ENCODE assay signal across 10 mouse cellular contexts in genomic region chr3:135607660-135608473, GRCm38 (mm10).
A peak's percentile ranks its signal among the peaks of the same experiment; 100 is the strongest.
DNase-seq lines count a peak whose midpoint lies in the region; ATAC-seq and TF ChIP-seq lines count a peak whose summit lies in the region.
"Had no signal": no experiment of that assay in that cellular context is flagged by ENCODE, and none has a peak within 500 bp of the region (broad histone marks: within the 10 kb centered on the region; RNA-seq: fewer than 3 reads in every experiment).

No protein-coding gene starts in this region.

- peak overlapping the region; percentile 68 for H3K4me3 ChIP-seq in gastrocnemius, adult 2 months
- 0 out of 2 replicates have a peak overlapping the region, but pooled peaks have one; percentile 22 for H3K4me3 ChIP-seq in heart, embryonic 10.5 days
- H3K4me3 ChIP-seq in lung, embryonic 14.5 days (ENCODE audit: low read depth, low read length): peak overlapping the region; percentile 5; the same call in 1 of the 2 replicates
- no peak overlapping the region for H3K4me3 ChIP-seq in hindbrain, postnatal 0 days (ENCODE audit: low read length)
- H3K4me3 ChIP-seq in forebrain, embryonic 13.5 days: no peak overlapping the region
- H3K4me3 ChIP-seq: limb, embryonic 13.5 days had no signal

- no peaks in the 10 kb centered on the region for H3K9me3 ChIP-seq in heart, embryonic 10.5 days
- no peaks in the 10 kb centered on the region for H3K9me3 ChIP-seq in lung, embryonic 14.5 days (ENCODE audit: low read depth, low read length)
- H3K9me3 ChIP-seq in hindbrain, postnatal 0 days (ENCODE audit: low read length): no peaks in the 10 kb centered on the region
- no peaks in the 10 kb centered on the region for H3K9me3 ChIP-seq in forebrain, embryonic 13.5 days (replicated peaks)
- H3K9me3 ChIP-seq: limb, embryonic 13.5 days had no signal

- peak overlapping the region; percentile 27; the same call in 1 of the 2 replicates for H3K4me2 ChIP-seq in lung, embryonic 14.5 days
- no peak overlapping the region for H3K4me2 ChIP-seq in hindbrain, postnatal 0 days (ENCODE audit: low read depth, low read length)
- H3K4me2 ChIP-seq in forebrain, embryonic 13.5 days: no peak overlapping the region
- H3K4me2 ChIP-seq: limb, embryonic 13.5 days had no signal

- intact Hi-C loops in gastrocnemius, adult 2 months (cut with DNase I): no loop called here
- intact Hi-C loops in gastrocnemius, postnatal 36 days (cut with DNase I): no loop called here

- peak; percentile 30 for DNase-seq in gastrocnemius, adult 2 months
- no peak for DNase-seq in gastrocnemius, postnatal 36 days
- DNase-seq in heart, embryonic 10.5 days (ENCODE audit: low spot score): no peak
- DNase-seq in lung, embryonic 14.5 days: no peak
- DNase-seq in spleen, postnatal 36 days (ENCODE audit: low spot score in 2 of 2): peak; percentile 70 to 74
- DNase-seq in hindbrain, postnatal 0 days (ENCODE audit: low spot score): no peak
- no peak for DNase-seq in gastrocnemius, adult 18-20 months (ENCODE audit: low spot score)
- DNase-seq: cerebellum, adult 11 months had no signal

- peak overlapping the region; percentile 70 for H3K27ac ChIP-seq in gastrocnemius, adult 2 months
- H3K27ac ChIP-seq in heart, embryonic 10.5 days: peak overlapping the region; percentile 82
- H3K27ac ChIP-seq in lung, embryonic 14.5 days (ENCODE audit: low read depth): peak overlapping the region; percentile 51; the same call in 1 of the 2 replicates
- no peak overlapping the region for H3K27ac ChIP-seq in hindbrain, postnatal 0 days
- no peak overlapping the region for H3K27ac ChIP-seq in forebrain, embryonic 13.5 days
- H3K27ac ChIP-seq: limb, embryonic 13.5 days had no signal

- WGBS in heart, embryonic 10.5 days: 74% methylated on average over 24 of the region's 24 CpGs
- WGBS in lung, embryonic 14.5 days: 71% methylated on average over 24 of the region's 24 CpGs
- WGBS in hindbrain, postnatal 0 days: 92% methylated on average over 24 of the region's 24 CpGs
- WGBS in forebrain, embryonic 13.5 days: 95% methylated on average over 24 of the region's 24 CpGs

- peaks cover 76% of the 10 kb centered on the region for H3K36me3 ChIP-seq in heart, embryonic 10.5 days
- H3K36me3 ChIP-seq in lung, embryonic 14.5 days (ENCODE audit: insufficient read depth): peaks cover 62% of the 10 kb centered on the region
- peaks cover 33% of the 10 kb centered on the region for H3K36me3 ChIP-seq in hindbrain, postnatal 0 days (ENCODE audit: insufficient read depth, low read length)
- H3K36me3 ChIP-seq in forebrain, embryonic 13.5 days (ENCODE audit: poor library complexity, severe bottlenecking): peaks cover 46% of the 10 kb centered on the region

- TF ChIP-seq CTCF in gastrocnemius, adult 2 months (IDR thresholded peaks at IDR 0.05): no peak
- TF ChIP-seq CTCF in lung, embryonic 14.5 days (IDR thresholded peaks at IDR 0.05; ENCODE audit: low read depth): no peak
- TF ChIP-seq CTCF in hindbrain, postnatal 0 days (IDR thresholded peaks at IDR 0.05; ENCODE audit: low read depth): no peak

- H3K4me1 ChIP-seq in heart, embryonic 10.5 days: peaks cover 50% of the 10 kb centered on the region
- peaks cover 6% of the 10 kb centered on the region; the same call in 1 of the 2 replicates for H3K4me1 ChIP-seq in lung, embryonic 14.5 days (ENCODE audit: insufficient read depth)
- no peaks in the 10 kb centered on the region for H3K4me1 ChIP-seq in hindbrain, postnatal 0 days (ENCODE audit: insufficient read depth, low read length)
- no peaks in the 10 kb centered on the region for H3K4me1 ChIP-seq in forebrain, embryonic 13.5 days

- H3K9ac ChIP-seq in lung, embryonic 14.5 days: no peak overlapping the region
- no peak overlapping the region for H3K9ac ChIP-seq in hindbrain, postnatal 0 days (replicated peaks; ENCODE audit: low read length)
- no peak overlapping the region for H3K9ac ChIP-seq in forebrain, embryonic 13.5 days
- H3K9ac ChIP-seq: limb, embryonic 13.5 days had no signal

- ATAC-seq in lung, embryonic 14.5 days (ENCODE audit: insufficient read depth): no peak
- ATAC-seq in hindbrain, postnatal 0 days: no peak
- no peak for ATAC-seq in forebrain, embryonic 13.5 days

- no peaks in the 10 kb centered on the region for H3K27me3 ChIP-seq in heart, embryonic 10.5 days (ENCODE audit: insufficient read depth, poor library complexity, severe bottlenecking)
- no peaks in the 10 kb centered on the region for H3K27me3 ChIP-seq in lung, embryonic 14.5 days (ENCODE audit: insufficient read depth, low read length)
- H3K27me3 ChIP-seq in hindbrain, postnatal 0 days (ENCODE audit: insufficient read depth, low read length): no peaks in the 10 kb centered on the region
- no peaks in the 10 kb centered on the region for H3K27me3 ChIP-seq in forebrain, embryonic 13.5 days
- H3K27me3 ChIP-seq: limb, embryonic 13.5 days had no signal

Comparison
In these comparisons a context has a peak if more than half of its experiments do, and no peak if none do; other contexts are left out.
1. DNase-seq: peak in gastrocnemius, adult 2 months (single experiment) and spleen, postnatal 36 days (2 of 2); none in gastrocnemius, postnatal 36 days (0 of 2), heart, embryonic 10.5 days (single experiment), lung, embryonic 14.5 days (single experiment), hindbrain, postnatal 0 days (single experiment) and gastrocnemius, adult 18-20 months (single experiment).
2. H3K27ac ChIP-seq: peak in gastrocnemius, adult 2 months (single experiment), heart, embryonic 10.5 days (single experiment) and lung, embryonic 14.5 days (single experiment); none in hindbrain, postnatal 0 days (single experiment) and forebrain, embryonic 13.5 days (single experiment).
3. H3K4me3 ChIP-seq: peak in gastrocnemius, adult 2 months (single experiment), heart, embryonic 10.5 days (single experiment) and lung, embryonic 14.5 days (single experiment); none in hindbrain, postnatal 0 days (single experiment) and forebrain, embryonic 13.5 days (single experiment).